Comparison of ENCODE assay signal across 22 mouse cellular contexts in genomic region chr10:43001433-43001832, GRCm38 (mm10).
"Had no signal": no experiment of that assay in that cellular context is flagged by ENCODE, and none has a peak within 500 bp of the region (broad histone marks: within the 10 kb centered on the region; RNA-seq: fewer than 3 reads in every experiment).

No protein-coding gene starts in this region.

- H3K36me3 ChIP-seq: intestine, embryonic 15.5 days; limb, embryonic 13.5 days; liver, embryonic 12.5 days; liver, embryonic 15.5 days; midbrain, embryonic 12.5 days; midbrain, embryonic 15.5 days; neural tube, embryonic 12.5 days; neural tube, embryonic 15.5 days had no signal

- H3K9me3 ChIP-seq: intestine, embryonic 15.5 days; limb, embryonic 13.5 days; liver, embryonic 12.5 days; liver, embryonic 15.5 days; midbrain, embryonic 12.5 days; midbrain, embryonic 15.5 days; neural tube, embryonic 12.5 days; neural tube, embryonic 15.5 days had no signal

- DNase-seq: kidney, adult 11 months; kidney, adult 8-10 months; kidney, postnatal 4 days; left cerebral cortex, postnatal 4 days; lung, embryonic 14.5 days; right cerebral cortex, adult 18-20 months; right cerebral cortex, postnatal 14 days; right cerebral cortex, postnatal 4 days; thymus, adult 2 months; thymus, postnatal 14 days; thymus, postnatal 4 days had no signal

- H3K4me3 ChIP-seq: limb, embryonic 13.5 days; liver, embryonic 12.5 days; midbrain, embryonic 12.5 days; midbrain, embryonic 15.5 days; neural tube, embryonic 12.5 days; neural tube, embryonic 15.5 days had no signal

- H3K27ac ChIP-seq: intestine, embryonic 15.5 days; kidney, postnatal 0 days; limb, embryonic 13.5 days; liver, embryonic 12.5 days; liver, embryonic 15.5 days; macrophage; midbrain, embryonic 12.5 days; midbrain, embryonic 15.5 days; neural tube, embryonic 12.5 days; neural tube, embryonic 15.5 days; stomach, postnatal 0 days had no signal

- H3K27me3 ChIP-seq: intestine, embryonic 15.5 days; midbrain, embryonic 12.5 days; midbrain, embryonic 15.5 days; neural tube, embryonic 12.5 days; neural tube, embryonic 15.5 days had no signal

- H3K9ac ChIP-seq: intestine, embryonic 15.5 days; limb, embryonic 13.5 days; liver, embryonic 12.5 days; liver, embryonic 15.5 days; lung, embryonic 14.5 days; midbrain, embryonic 12.5 days; midbrain, embryonic 15.5 days; neural tube, embryonic 12.5 days; neural tube, embryonic 15.5 days had no signal

- ATAC-seq: intestine, embryonic 15.5 days; liver, embryonic 12.5 days; midbrain, embryonic 15.5 days had no signal

- H3K4me2 ChIP-seq: midbrain, embryonic 15.5 days had no signal

- H3K4me1 ChIP-seq: liver, embryonic 12.5 days had no signal
